Mouse (Mus musculus) CD4-positive, CD25-positive, alpha-beta regulatory T cell, adult 4 months (primary cell): ENCODE measurements around the gene Olfr698. TPM values are rescaled to one million over a fixed set of nuclear protein-coding genes. Genes with fewer than 3 reads are reported as not detected.
A peak's percentile ranks its signal among the peaks of the same experiment; 100 is the strongest.
"Not testable (repeated sequence)": the region's sequence is repeated elsewhere in the genome, so short reads cannot be mapped to it uniquely, and the experiment has no call there.

ENCODE experiments used
- ATAC-seq: one replicate; pipeline ENCODE4 v1.8.0; 2017
- polyA plus RNA-seq, 2 experiments: library from polyadenylated mRNA; unstranded; fragments of 100-300 nt; shearing (Covaris generic); gene quantifications; one replicate each; pipeline ENCODE4 v1.2.1; 2017

Gene Olfr698
- polyA plus RNA-seq, result under 1 TPM in 1 of 2 experiments, not detected in 1; 0.23 TPM

GRCm38 (mm10) chr7:106755297-106755696 lies at the start of gene Olfr698:
TSS of gene Olfr698 (minus strand) at chr7:106755397.
- ATAC-seq, result no peak

- ATAC-seq, result peak; percentile 32
These were observed 37.9 kb upstream of the Olfr698 start, which contains the start of gene Olfr699 for GRCm38 (mm10) chr7:106793098-106793497. TSS of gene Olfr699 (minus strand) at chr7:106793198.

GRCm38 (mm10) chr7:106788330-106788729 lies 33.1 kb upstream of the Olfr698 start:
- no peak for ATAC-seq

GRCm38 (mm10) chr7:106761008-106761407 lies 5.8 kb upstream of the Olfr698 start:
- ATAC-seq, result not testable (repeated sequence)

- ATAC-seq, result no peak
These were observed 3.6 kb upstream of the Olfr698 start for GRCm38 (mm10) chr7:106758800-106759199.

- no peak for ATAC-seq
These were observed 9.4 kb downstream of the Olfr698 start for GRCm38 (mm10) chr7:106745811-106746210.

- ATAC-seq, result no peak
These were observed 12.9 kb downstream of the Olfr698 start, which contains the start of gene Olfr697 for GRCm38 (mm10) chr7:106742343-106742742. TSS of gene Olfr697 (minus strand) at chr7:106742443.

- no peak for ATAC-seq
These were observed 18.2 kb downstream of the Olfr698 start for GRCm38 (mm10) chr7:106737028-106737427.

- ATAC-seq, result no peak
These were observed 21.5 kb downstream of the Olfr698 start for GRCm38 (mm10) chr7:106733717-106734116.

- ATAC-seq, result not testable (repeated sequence)
These were observed 29.5 kb downstream of the Olfr698 start for GRCm38 (mm10) chr7:106725654-106726053.

GRCm38 (mm10) chr7:106716296-106716695 lies 38.9 kb downstream of the Olfr698 start, which contains the start of gene Olfr695:
TSS of gene Olfr695 (minus strand) at chr7:106716396.
- ATAC-seq, result no peak

- no peak for ATAC-seq
These were observed 43.7 kb downstream of the Olfr698 start for GRCm38 (mm10) chr7:106711463-106711862.

- ATAC-seq, result not testable (repeated sequence)
These were observed 47.5 kb downstream of the Olfr698 start for GRCm38 (mm10) chr7:106707705-106708104.

Other genes with a start within 250 kb of the Olfr698 start
- not detected for gene Olfr693, start 74.8 kb downstream of the Olfr698 start, polyA plus RNA-seq
- not detected for gene Olfr694, start 63.6 kb downstream of the Olfr698 start, polyA plus RNA-seq
- not detected for gene Olfr695, start 39.0 kb downstream of the Olfr698 start, polyA plus RNA-seq
- not detected for gene Olfr697, start 13.0 kb downstream of the Olfr698 start, polyA plus RNA-seq
- gene Olfr699, start 37.8 kb upstream of the Olfr698 start, polyA plus RNA-seq, result not detected
- gene Olfr700, start 53.4 kb upstream of the Olfr698 start, polyA plus RNA-seq, result not detected
- gene Olfr701, start 58.7 kb upstream of the Olfr698 start, polyA plus RNA-seq, result not detected
- gene Olfr702, start 78.5 kb upstream of the Olfr698 start, polyA plus RNA-seq, result not detected
- gene Olfr703, start 88.0 kb upstream of the Olfr698 start, polyA plus RNA-seq, result not detected
- gene Olfr704, start 107.8 kb upstream of the Olfr698 start, polyA plus RNA-seq, result not detected
- not detected for gene Olfr705, start 121.5 kb upstream of the Olfr698 start, polyA plus RNA-seq
- gene Olfr706, start 132.8 kb upstream of the Olfr698 start, polyA plus RNA-seq, result not detected
- gene Olfr707, start 145.8 kb upstream of the Olfr698 start, polyA plus RNA-seq, result not detected
- not detected for gene Olfr1532-ps1, start 152.6 kb upstream of the Olfr698 start, polyA plus RNA-seq
- gene Olfr709-ps1, start 176.8 kb upstream of the Olfr698 start, polyA plus RNA-seq, result not detected
- gene Olfr710, start 192.9 kb upstream of the Olfr698 start, polyA plus RNA-seq, result not detected
- not detected for gene Olfr6, start 208.5 kb upstream of the Olfr698 start, polyA plus RNA-seq
- gene Olfr711, start 220.1 kb upstream of the Olfr698 start, polyA plus RNA-seq, result under 1 TPM in 1 of 2 experiments, not detected in 1; 0.09 TPM